Mouse (Mus musculus) inflammation-experienced regulatory T-cells (primary cell): ENCODE data around the gene Tbp. TPM values are rescaled to one million over a fixed set of nuclear protein-coding genes. Genes with fewer than 3 reads are reported as not detected.

Experiments used
- polyA plus RNA-seq, 2 experiments: library from polyadenylated mRNA; unstranded; fragments of 100-300 nt; shearing (Covaris generic); gene quantifications; one replicate each; pipeline ENCODE4 v1.2.1; 2017

Tbp gene
- polyA plus RNA-seq, result 10 to 100 TPM; 49.4 to 52.3 TPM

DNA sequence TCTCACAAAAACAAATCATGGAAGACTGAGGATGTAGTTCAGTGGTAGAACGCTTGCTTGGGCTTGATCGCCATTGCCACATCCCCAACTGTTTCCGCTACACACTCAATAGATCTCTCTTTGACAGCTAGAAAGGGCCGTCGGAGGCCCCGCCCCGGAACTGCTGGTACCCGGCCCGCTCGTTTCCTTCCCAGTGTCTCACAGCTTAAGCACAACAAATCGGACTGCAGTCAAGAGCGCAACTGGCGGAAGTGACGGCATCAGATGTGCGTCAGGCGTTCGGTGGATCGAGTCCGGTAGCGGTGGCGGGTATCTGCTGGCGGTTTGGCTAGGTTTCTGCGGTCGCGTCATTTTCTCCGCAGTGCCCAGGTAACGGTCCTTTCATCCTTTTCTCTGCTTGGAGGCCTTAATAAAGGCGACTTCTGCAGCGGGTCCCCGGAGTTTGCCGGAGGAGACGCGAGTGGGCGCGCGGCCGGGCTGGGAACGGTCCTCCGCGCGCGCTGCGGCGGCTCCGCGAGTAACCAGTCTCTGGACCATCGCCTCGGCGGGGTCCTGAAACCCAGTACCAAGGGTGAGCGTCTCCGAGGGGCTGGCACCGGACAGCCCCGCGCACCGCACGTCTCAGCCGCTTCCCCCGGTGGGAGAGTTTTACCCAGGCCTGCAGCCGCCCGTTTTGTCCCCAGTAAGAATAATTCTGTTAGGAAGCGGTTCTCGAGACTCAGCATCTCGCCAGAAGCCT, at the start of gene Tbp, which contains the start of gene Psmb1:
Tbp (plus strand) TSS at position 233 of the 739 bp plus-strand sequence.
Psmb1 (minus strand) TSS at position 96 of the 739 bp plus-strand sequence.

DNA sequence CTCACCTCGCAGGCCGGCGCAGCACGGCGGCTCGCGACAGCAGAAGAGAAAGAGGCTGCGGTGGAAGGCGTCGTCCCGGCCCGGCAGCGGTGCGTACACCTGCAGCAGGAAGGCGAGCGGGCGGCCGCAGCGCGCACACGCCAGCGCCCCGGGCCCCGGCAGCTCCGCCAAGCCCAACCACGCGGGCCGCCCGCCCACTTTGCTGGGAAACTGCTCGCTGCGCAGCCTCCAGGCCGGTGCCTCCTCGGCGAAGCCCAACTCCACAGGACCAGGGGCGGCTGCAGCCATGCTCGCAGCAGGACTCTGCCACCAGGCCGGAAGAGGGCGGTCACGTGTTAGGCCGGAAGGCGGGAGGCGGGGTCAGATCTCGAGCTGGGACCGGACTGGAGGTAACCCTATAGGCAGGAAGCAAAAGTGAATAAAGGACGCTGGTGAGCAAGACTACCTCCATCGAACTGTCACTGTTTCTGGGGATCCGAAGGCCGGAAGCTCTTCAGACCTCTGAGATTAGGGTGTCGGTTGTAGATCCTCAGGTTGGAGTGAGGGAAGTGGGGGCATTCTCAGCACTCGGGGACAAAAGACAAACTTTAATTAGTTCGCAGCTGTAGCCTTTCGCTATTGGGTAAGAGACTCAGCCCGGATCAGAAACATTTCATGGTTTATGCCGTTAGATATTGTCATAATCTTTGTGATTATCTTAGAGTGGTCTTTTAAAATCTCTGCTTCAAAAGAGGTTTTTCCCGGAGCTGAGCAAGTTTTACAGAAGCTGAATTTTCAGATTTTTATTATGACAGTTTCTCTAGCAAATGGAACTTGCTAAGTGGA, 27.5 kb downstream of the Tbp start, which contains the start of gene Pdcd2:
Pdcd2 (minus strand) TSS at position 316 of the 825 bp plus-strand sequence.

DNA sequence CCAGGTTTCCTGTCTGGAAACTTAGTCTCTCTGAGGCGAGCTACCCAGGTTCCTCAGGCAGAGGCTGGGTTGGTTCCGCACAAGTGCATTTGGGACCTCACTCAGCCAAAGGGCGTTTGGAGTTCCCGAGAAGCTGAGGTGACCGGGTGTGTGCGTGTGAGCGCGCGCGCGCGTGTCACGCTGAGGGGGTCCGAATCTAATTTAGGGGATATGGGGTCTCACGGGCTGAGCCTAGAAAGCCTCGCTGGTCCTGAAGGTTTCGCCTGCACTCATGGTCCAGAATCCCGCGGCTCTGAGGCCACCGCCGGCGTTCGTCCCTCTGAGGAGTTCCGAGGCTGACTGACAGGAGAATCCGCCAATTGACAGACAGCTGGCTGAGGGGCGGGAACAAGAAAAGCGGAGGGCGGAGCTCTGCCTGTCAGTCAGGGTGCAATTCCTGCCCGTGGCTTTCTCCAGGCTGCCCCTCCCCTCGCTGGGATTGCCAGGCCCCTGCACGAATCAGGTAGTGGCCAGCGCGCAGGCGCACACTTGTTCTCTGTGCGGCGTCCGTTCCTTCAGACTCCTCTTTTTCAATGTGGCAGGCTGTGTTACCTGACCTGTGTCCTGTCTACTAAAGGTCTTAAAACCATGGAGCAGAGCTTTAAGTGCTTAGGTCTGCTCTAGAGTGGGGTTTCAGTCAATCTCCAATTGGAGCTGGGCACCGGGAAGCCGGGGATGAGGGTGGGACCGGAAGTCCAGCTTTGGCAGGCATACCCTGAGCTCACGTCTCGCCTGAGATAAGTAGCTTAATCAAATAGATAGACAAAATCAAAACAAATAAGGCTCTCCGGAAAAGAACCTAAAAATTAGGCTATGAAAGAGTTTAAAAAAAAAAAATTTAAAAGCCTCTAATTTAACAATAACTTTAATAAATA, 64.6 kb downstream of the Tbp start, which contains the start of gene Prdm9:
Prdm9 (minus strand) TSS at position 341 of the 914 bp plus-strand sequence.

Other genes with a start within 250 kb of the Tbp start
- under 1 TPM in 1 of 2 experiments, not detected in 1; 0.66 TPM for gene Dll1, start 123.0 kb upstream of the Tbp start, polyA plus RNA-seq
- gene Fam120b, start 103.7 kb upstream of the Tbp start, polyA plus RNA-seq, result 10 to 100 TPM; 39.3 to 42.3 TPM
- gene Psmb1, start 137 bp upstream of the Tbp start, polyA plus RNA-seq, result 100 to 1,000 TPM; 242 to 245 TPM
- gene Pdcd2, start 27.4 kb downstream of the Tbp start, polyA plus RNA-seq, result 100 to 1,000 TPM in 1 of 2 experiments, 10 to 100 TPM in 1; 91.9 to 133 TPM
- gene Prdm9, start 64.5 kb downstream of the Tbp start, polyA plus RNA-seq, result 1 to 10 TPM; 4.8 to 9.1 TPM
- 100 to 1,000 TPM in 1 of 2 experiments, 10 to 100 TPM in 1; 91.0 to 100 TPM for gene Chd1, start 205.1 kb downstream of the Tbp start, polyA plus RNA-seq